Mouse (Mus musculus): ENCODE results near the gene Slco1c1.

DNA sequence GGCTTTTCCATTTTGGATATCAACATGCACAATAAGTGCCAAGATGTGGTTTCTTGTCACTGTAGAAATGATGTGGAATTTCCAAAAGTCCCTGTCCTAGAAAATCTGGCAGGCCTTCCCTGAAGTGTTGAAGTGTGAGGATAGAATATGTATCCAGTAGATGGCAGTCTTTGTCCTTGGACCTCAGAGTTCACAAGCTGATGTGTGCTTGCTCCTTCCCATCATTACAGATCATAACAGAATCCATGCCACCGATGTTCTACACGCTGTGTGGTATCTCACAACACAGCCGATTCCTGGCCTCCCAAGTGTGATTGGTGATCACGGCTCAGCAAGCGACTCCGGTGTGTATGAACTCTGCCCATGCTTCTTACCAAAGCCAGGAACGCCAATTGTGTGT lies 36.9 kb upstream of the Slco1c1 start:
- TF ChIP-seq CTCF (IDR thresholded peaks at IDR 0.05; ENCODE audit: extremely low read depth, insufficient read depth, insufficient read length, insufficient replicate concordance) (no peak), POLR2A (IDR thresholded peaks at IDR 0.05; ENCODE audit: low read depth, low read length) (no peak)
